Mouse (Mus musculus): ENCODE data around the gene Ppil3. TPM values are rescaled to one million over a fixed set of nuclear protein-coding genes. Genes with fewer than 3 reads are reported as not detected.

Ppil3 gene
- polyA plus RNA-seq, 1 experiment = 17.4 TPM

- WGBS = 70% methylated on average over 7 of the region's 7 CpGs
- no peak for DNase-seq (ENCODE audit: low read depth, low spot score)
These were observed 34.5 kb downstream of the Ppil3 start for GRCm38 (mm10) chr1:58410776-58411175.

GRCm38 (mm10) chr1:58410198-58410588 lies 35.1 kb downstream of the Ppil3 start:
- DNase-seq (ENCODE audit: low read depth, low spot score) = no peak
- WGBS = 71% methylated on average over 3 of the region's 3 CpGs

- no peak for DNase-seq (ENCODE audit: low read depth, low spot score)
- 75% methylated on average over 5 of the region's 5 CpGs for WGBS
These were observed 35.6 kb downstream of the Ppil3 start for GRCm38 (mm10) chr1:58409553-58410197.

- 85% methylated on average over 6 of the region's 6 CpGs for WGBS
- DNase-seq (ENCODE audit: low read depth, low spot score) = no peak
These were observed 37.1 kb downstream of the Ppil3 start for GRCm38 (mm10) chr1:58408141-58408540.

GRCm38 (mm10) chr1:58407321-58407720 lies 38.0 kb downstream of the Ppil3 start:
- DNase-seq (ENCODE audit: low read depth, low spot score) = no peak
- 97% methylated on average over 7 of the region's 7 CpGs for WGBS

- 92% methylated on average over 5 of the region's 5 CpGs for WGBS
- DNase-seq (ENCODE audit: low read depth, low spot score) = no peak
These were observed 41.5 kb downstream of the Ppil3 start for GRCm38 (mm10) chr1:58403745-58404144.

GRCm38 (mm10) chr1:58401396-58401795 lies 43.9 kb downstream of the Ppil3 start:
- no peak for DNase-seq (ENCODE audit: low read depth, low spot score)
- 91% methylated on average over 6 of the region's 6 CpGs for WGBS

- WGBS = 91% methylated on average over 6 of the region's 6 CpGs
- no peak for DNase-seq (ENCODE audit: low read depth, low spot score)
These were observed 47.6 kb downstream of the Ppil3 start for GRCm38 (mm10) chr1:58397731-58398130.

- WGBS = 100% methylated on average over 1 of the region's 1 CpGs
These were observed 49.1 kb downstream of the Ppil3 start for GRCm38 (mm10) chr1:58396179-58396578.

GRCm38 (mm10) chr1:58395341-58395740 lies 49.9 kb downstream of the Ppil3 start:
- DNase-seq (ENCODE audit: low read depth, low spot score) = no peak
- 87% methylated on average over 3 of the region's 3 CpGs for WGBS

More at GRCm38 (mm10) chr1:58396179-58396578, 49.1 kb downstream of the Ppil3 start:
- DNase-seq (ENCODE audit: low read depth, low spot score) = no peak

- no peak for DNase-seq (ENCODE audit: low read depth, low spot score)
- WGBS = under 1% methylated on average over 89 of the region's 90 CpGs
These were observed 51.7 kb downstream of the Ppil3 start for GRCm38 (mm10) chr1:58393284-58394195.

- DNase-seq (ENCODE audit: low read depth, low spot score) = peak; percentile 62
- WGBS = under 1% methylated on average over 60 of the region's 61 CpGs
These were observed 52.5 kb downstream of the Ppil3 start, which contains the start of gene Bzw1 for GRCm38 (mm10) chr1:58392652-58393283. Gene Bzw1, plus strand, starts transcription at chr1:58392898.

- DNase-seq (ENCODE audit: low read depth, low spot score) = no peak
- under 1% methylated on average over 16 of the region's 16 CpGs for WGBS
These were observed 53.0 kb downstream of the Ppil3 start for GRCm38 (mm10) chr1:58392268-58392651.

- 31% methylated on average over 19 of the region's 19 CpGs for WGBS
These were observed 53.6 kb downstream of the Ppil3 start for GRCm38 (mm10) chr1:58391421-58392267.

GRCm38 (mm10) chr1:58382586-58383281 lies 62.6 kb downstream of the Ppil3 start:
- no peak for DNase-seq (ENCODE audit: low read depth, low spot score)

More at GRCm38 (mm10) chr1:58391421-58392267, 53.6 kb downstream of the Ppil3 start:
- DNase-seq (ENCODE audit: low read depth, low spot score) = no peak

More at GRCm38 (mm10) chr1:58382586-58383281, 62.6 kb downstream of the Ppil3 start:
- 85% methylated on average over 5 of the region's 5 CpGs for WGBS

All from large intestine, adult 2 months (tissue).